Mouse (Mus musculus): ENCODE data around the gene Mtnr1a.

Mtnr1a gene

GRCm38 (mm10) chr8:45109371-45110063 is 40.6 kb downstream of the Mtnr1a start:
- DNase-seq (ENCODE audit: low spot score in 2 of 2): no peak

- DNase-seq (ENCODE audit: low spot score in 2 of 2): no peak
Observed at GRCm38 (mm10) chr8:45110064-45110812, 41.3 kb downstream of the Mtnr1a start.

GRCm38 (mm10) chr8:45110813-45111104 is 41.8 kb downstream of the Mtnr1a start:
- no peak for DNase-seq (ENCODE audit: low spot score in 2 of 2)

GRCm38 (mm10) chr8:45111820-45112219 is 42.9 kb downstream of the Mtnr1a start:
- no peak for DNase-seq (ENCODE audit: low spot score in 2 of 2)

- DNase-seq (ENCODE audit: low spot score in 2 of 2): no peak
Observed at GRCm38 (mm10) chr8:45117588-45117987, 48.7 kb downstream of the Mtnr1a start.

- no peak for DNase-seq (ENCODE audit: low spot score in 2 of 2)
Observed at GRCm38 (mm10) chr8:45125680-45126079, 56.7 kb downstream of the Mtnr1a start.

Data from heart, adult 9 months (tissue).